Mouse (Mus musculus): Measurements from ENCODE around the gene Atg9b. TPM values are rescaled to one million over a fixed set of nuclear protein-coding genes. Genes with fewer than 3 reads are reported as not detected.

Atg9b gene
- polyA plus RNA-seq, 1 experiment, result 4.0 TPM

- Histone ChIP-seq H3K4me2 (ENCODE audit: low read depth) (peak overlapping the region; percentile 51), H3K36me3 (ENCODE audit: control insufficient read depth, insufficient read depth) (no peaks in the 10 kb centered on the region), H3ac (ENCODE audit: control insufficient read depth, insufficient read length) (no peak overlapping the region), H3K27me3 (ENCODE audit: control insufficient read depth, insufficient read depth, insufficient read length) (no peaks in the 10 kb centered on the region), H3K79me2 (ENCODE audit: control insufficient read depth, insufficient read depth) (no peaks in the 10 kb centered on the region), H3K4me3 (no peak overlapping the region)
- TF ChIP-seq USF1 (IDR thresholded peaks at IDR 0.05; ENCODE audit: low read depth) (no peak), CEBPB (IDR thresholded peaks at IDR 0.05; ENCODE audit: insufficient read depth, poor library complexity, severe bottlenecking) (peak; percentile 70; the same call in 1 of the 2 replicates), TCF12 (IDR thresholded peaks at IDR 0.05; ENCODE audit: insufficient read depth, poor library complexity, severe bottlenecking) (no peak), MYOD1 (IDR thresholded peaks at IDR 0.05; ENCODE audit: control insufficient read depth in 1 of 3, insufficient read length in 2 of 3, low read depth in 2 of 3) (peak; percentile 13 to 86 (median 67)), MYOG (IDR thresholded peaks at IDR 0.05; ENCODE audit: control insufficient read depth in 1 of 3, insufficient read depth in 1 of 3, insufficient read length in 2 of 3, low read depth in 2 of 3) (peak in 2 of 3 experiments; percentile 16 to 79), TCF3 (IDR thresholded peaks at IDR 0.05; ENCODE audit: insufficient read length, low read depth) (peak; percentile 9)
These were observed 781 bp upstream of the Atg9b start for GRCm38 (mm10) chr5:24392724-24393123.

- no peaks in the 10 kb centered on the region for H3K36me3 ChIP-seq (ENCODE audit: control insufficient read depth, insufficient read depth)
- no peak for TF ChIP-seq CEBPB (IDR thresholded peaks at IDR 0.05; ENCODE audit: insufficient read depth, poor library complexity, severe bottlenecking)
- TF ChIP-seq TCF3 (IDR thresholded peaks at IDR 0.05; ENCODE audit: insufficient read length, low read depth), result no peak
- no peak for TF ChIP-seq MAX (IDR thresholded peaks at IDR 0.05; ENCODE audit: low read depth)
- TF ChIP-seq E2F4 (IDR thresholded peaks at IDR 0.05; ENCODE audit: insufficient read depth), result no peak
- TF ChIP-seq POLR2A (IDR thresholded peaks at IDR 0.05; ENCODE audit: insufficient read length, low read depth), result no peak
- no peak for TF ChIP-seq MYOG (IDR thresholded peaks at IDR 0.05; ENCODE audit: control insufficient read depth in 1 of 3, insufficient read depth in 1 of 3, insufficient read length in 2 of 3, low read depth in 2 of 3)
- no peak for TF ChIP-seq REST (IDR thresholded peaks at IDR 0.05; ENCODE audit: insufficient read depth, insufficient read length)
- no peak for TF ChIP-seq USF1 (IDR thresholded peaks at IDR 0.05; ENCODE audit: low read depth)
- H3K27me3 ChIP-seq (ENCODE audit: control insufficient read depth, insufficient read depth, insufficient read length), result no peaks in the 10 kb centered on the region
These were observed 2.3 kb downstream of the Atg9b start for GRCm38 (mm10) chr5:24389658-24390020.

GRCm38 (mm10) chr5:24389011-24389657 is 2.8 kb downstream of the Atg9b start:
- Histone ChIP-seq H3K36me3 (ENCODE audit: control insufficient read depth, insufficient read depth) (no peaks in the 10 kb centered on the region), H3K79me2 (ENCODE audit: control insufficient read depth, insufficient read depth) (no peaks in the 10 kb centered on the region), H3K27me3 (ENCODE audit: control insufficient read depth, insufficient read depth, insufficient read length) (no peaks in the 10 kb centered on the region), H3ac (ENCODE audit: control insufficient read depth, insufficient read length) (no peak overlapping the region), H3K4me3 (no peak overlapping the region), H3K4me2 (ENCODE audit: low read depth) (peak overlapping the region; percentile 51)
- TF ChIP-seq MAX (IDR thresholded peaks at IDR 0.05; ENCODE audit: low read depth), result no peak
- no peak for TF ChIP-seq MYOD1 (IDR thresholded peaks at IDR 0.05; ENCODE audit: control insufficient read depth in 1 of 3, insufficient read length in 2 of 3, low read depth in 2 of 3)
- TF ChIP-seq TCF3 (IDR thresholded peaks at IDR 0.05; ENCODE audit: insufficient read length, low read depth), result no peak
- TF ChIP-seq POLR2AphosphoS2 (IDR thresholded peaks at IDR 0.05; ENCODE audit: insufficient read length, low read depth), result no peak
- TF ChIP-seq POLR2A (IDR thresholded peaks at IDR 0.05; ENCODE audit: insufficient read length, low read depth), result no peak
- TF ChIP-seq REST (IDR thresholded peaks at IDR 0.05; ENCODE audit: insufficient read depth, insufficient read length), result no peak
- no peak for TF ChIP-seq MYOG (IDR thresholded peaks at IDR 0.05; ENCODE audit: control insufficient read depth in 1 of 3, insufficient read depth in 1 of 3, insufficient read length in 2 of 3, low read depth in 2 of 3)
- no peak for TF ChIP-seq TCF12 (IDR thresholded peaks at IDR 0.05; ENCODE audit: insufficient read depth, poor library complexity, severe bottlenecking)
- TF ChIP-seq USF1 (IDR thresholded peaks at IDR 0.05; ENCODE audit: low read depth), result no peak
- no peak for TF ChIP-seq E2F4 (IDR thresholded peaks at IDR 0.05; ENCODE audit: insufficient read depth)
- no peak for TF ChIP-seq CEBPB (IDR thresholded peaks at IDR 0.05; ENCODE audit: insufficient read depth, poor library complexity, severe bottlenecking)
- no peak for TF ChIP-seq SRF (IDR thresholded peaks at IDR 0.05; ENCODE audit: control insufficient read depth, insufficient read length, low read depth)

More at GRCm38 (mm10) chr5:24389658-24390020, 2.3 kb downstream of the Atg9b start:
- Histone ChIP-seq H3K4me2 (ENCODE audit: low read depth) (peak overlapping the region; percentile 51), H3K79me2 (ENCODE audit: control insufficient read depth, insufficient read depth) (no peaks in the 10 kb centered on the region), H3K4me3 (no peak overlapping the region), H3ac (ENCODE audit: control insufficient read depth, insufficient read length) (no peak overlapping the region)

- H3K36me3 ChIP-seq (ENCODE audit: control insufficient read depth, insufficient read depth), result no peaks in the 10 kb centered on the region
These were observed 3.6 kb downstream of the Atg9b start for GRCm38 (mm10) chr5:24388246-24388915.

More at GRCm38 (mm10) chr5:24388246-24388915, 3.6 kb downstream of the Atg9b start:
- Histone ChIP-seq H3K4me3 (no peak overlapping the region), H3K4me2 (ENCODE audit: low read depth) (peak overlapping the region; percentile 35), H3K79me2 (ENCODE audit: control insufficient read depth, insufficient read depth) (no peaks in the 10 kb centered on the region), H3ac (ENCODE audit: control insufficient read depth, insufficient read length) (peak overlapping the region; percentile 14), H3K27me3 (ENCODE audit: control insufficient read depth, insufficient read depth, insufficient read length) (no peaks in the 10 kb centered on the region)
- TF ChIP-seq POLR2AphosphoS2 (IDR thresholded peaks at IDR 0.05; ENCODE audit: insufficient read length, low read depth) (no peak), SRF (IDR thresholded peaks at IDR 0.05; ENCODE audit: control insufficient read depth, insufficient read length, low read depth) (no peak), E2F4 (IDR thresholded peaks at IDR 0.05; ENCODE audit: insufficient read depth) (no peak)
